Mouse (Mus musculus): Measurements from ENCODE around the gene Lamc3.

The Lamc3 gene

DNA sequence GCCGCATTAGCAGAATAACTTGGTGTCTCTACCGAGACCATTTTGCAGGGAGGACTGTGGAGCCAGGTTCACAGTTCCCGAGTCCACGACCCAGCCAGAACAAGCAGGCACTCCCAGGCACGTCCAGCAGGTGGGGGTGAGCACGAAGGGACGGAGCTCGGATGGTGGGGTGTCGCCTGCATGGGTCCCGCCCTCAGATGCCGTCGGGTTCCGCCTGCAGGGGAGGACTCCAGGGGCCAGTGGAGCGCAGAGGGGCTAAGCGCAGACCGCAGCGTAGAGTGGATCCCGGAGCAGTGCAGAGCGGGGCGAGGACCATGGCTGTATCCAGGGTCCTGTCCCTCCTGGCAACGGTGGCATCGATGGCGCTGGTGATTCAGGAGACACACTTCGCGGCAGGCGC is at the start of gene Lamc3:
Lamc3 (plus strand) TSS at position 262 of the 400 bp plus-strand sequence.
- peak; percentile 72 for DNase-seq (ENCODE audit: inconsistent ontology term)

DNA sequence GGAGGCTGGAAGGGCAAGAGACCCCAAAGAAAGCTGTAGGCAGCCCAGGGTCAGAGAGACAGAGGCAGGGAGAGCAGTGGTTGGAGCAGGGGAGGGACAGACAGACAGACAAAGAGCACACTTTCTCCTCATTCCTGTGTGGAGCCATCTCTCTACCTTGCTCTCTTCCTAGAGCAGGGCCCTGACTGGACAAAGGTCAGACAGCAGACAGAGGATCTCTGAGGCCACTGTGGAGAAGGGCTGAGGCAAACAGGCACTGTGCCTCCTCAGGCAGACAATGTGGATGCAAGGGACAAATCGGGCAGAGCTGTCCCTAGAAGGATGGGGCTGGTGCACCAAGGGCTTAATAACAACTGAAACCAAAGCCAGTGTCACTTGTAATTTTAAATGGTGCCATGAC is 48.2 kb upstream of the Lamc3 start:
- no peak for DNase-seq (ENCODE audit: inconsistent ontology term)

DNA sequence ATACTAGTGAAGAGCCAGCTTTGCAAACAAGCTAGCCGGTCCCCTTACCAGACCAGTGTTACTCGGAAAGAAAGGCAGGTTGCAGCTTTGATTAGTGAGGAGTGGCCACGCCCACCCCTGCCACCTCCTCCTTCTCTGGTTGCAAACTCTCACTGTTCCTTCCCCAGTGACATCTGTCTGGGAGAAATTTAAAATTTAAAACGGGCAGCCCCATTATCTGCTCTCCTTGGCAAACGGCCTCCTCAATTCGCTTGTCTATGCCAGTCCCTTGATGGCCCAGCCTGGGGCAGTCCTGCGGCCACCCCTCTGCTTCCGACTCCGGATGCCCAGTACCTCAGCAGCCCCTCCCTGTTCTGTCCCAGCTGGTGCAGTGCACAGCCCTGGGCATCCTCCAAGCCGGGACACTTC is 42.4 kb upstream of the Lamc3 start:
- no peak for DNase-seq (ENCODE audit: inconsistent ontology term)

DNA sequence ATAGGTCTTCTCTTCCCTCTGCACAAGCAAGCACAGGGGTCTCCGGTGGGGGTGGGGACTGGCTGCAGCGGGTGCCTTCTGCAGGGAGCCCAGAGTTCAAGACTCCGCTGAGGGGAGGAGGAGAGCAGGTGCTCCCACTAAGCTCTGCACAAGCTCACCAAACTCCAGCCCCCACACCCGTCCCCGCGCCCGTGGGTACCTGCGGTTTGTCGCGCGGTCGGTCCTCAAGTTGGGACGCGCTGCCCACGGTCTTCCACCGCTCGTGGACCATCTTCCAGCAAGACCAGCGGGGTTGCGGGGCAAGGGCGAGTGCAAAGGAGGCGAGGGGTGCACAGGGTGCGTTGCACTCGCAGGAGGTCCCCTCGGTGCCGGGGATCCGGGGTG is 41.6 kb upstream of the Lamc3 start:
- no peak for DNase-seq (ENCODE audit: inconsistent ontology term)

DNA sequence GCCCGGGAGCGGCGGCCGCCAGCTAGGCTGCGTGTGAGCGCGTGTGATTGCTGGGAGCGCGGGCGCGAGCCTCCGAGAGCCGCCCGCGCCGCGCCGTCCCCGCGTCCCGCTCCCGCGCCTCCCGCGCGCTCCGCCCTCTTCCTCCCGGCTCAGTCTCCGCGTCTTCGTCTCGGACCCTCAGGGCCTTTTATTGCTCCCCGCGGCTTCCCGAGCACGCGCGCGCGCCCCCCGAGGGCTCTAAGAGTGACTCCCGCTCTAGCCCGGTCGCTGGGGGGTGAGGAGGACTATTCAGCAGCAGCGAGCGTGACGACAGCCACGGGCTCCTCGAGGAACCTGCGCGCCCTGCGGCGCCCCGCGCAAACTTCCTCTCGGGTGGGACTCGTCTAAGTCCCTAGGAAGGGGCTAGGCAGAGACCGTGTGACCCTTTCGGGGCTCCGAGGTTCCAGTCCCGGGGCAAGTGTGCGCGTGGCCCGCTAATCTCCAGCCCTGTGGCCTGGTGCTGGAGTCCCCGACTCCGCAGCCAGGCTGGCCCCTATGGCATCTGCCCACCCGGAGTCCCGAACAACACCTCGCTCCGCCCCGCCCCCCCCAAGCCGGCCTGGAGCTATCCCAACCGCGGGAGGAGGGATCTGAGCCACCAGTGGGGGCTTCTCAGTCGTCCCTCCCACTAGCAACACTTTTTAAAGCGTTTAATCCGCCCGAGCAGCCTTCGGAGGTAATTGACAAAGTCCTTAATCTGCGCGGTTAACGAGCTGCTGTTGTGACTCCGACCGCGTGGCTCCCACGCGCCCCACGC is 41.0 kb upstream of the Lamc3 start, which contains the start of gene Fibcd1:
Fibcd1 (minus strand) TSS at position 110 of the 796 bp plus-strand sequence.
- peak; percentile 40 for DNase-seq (ENCODE audit: inconsistent ontology term)

DNA sequence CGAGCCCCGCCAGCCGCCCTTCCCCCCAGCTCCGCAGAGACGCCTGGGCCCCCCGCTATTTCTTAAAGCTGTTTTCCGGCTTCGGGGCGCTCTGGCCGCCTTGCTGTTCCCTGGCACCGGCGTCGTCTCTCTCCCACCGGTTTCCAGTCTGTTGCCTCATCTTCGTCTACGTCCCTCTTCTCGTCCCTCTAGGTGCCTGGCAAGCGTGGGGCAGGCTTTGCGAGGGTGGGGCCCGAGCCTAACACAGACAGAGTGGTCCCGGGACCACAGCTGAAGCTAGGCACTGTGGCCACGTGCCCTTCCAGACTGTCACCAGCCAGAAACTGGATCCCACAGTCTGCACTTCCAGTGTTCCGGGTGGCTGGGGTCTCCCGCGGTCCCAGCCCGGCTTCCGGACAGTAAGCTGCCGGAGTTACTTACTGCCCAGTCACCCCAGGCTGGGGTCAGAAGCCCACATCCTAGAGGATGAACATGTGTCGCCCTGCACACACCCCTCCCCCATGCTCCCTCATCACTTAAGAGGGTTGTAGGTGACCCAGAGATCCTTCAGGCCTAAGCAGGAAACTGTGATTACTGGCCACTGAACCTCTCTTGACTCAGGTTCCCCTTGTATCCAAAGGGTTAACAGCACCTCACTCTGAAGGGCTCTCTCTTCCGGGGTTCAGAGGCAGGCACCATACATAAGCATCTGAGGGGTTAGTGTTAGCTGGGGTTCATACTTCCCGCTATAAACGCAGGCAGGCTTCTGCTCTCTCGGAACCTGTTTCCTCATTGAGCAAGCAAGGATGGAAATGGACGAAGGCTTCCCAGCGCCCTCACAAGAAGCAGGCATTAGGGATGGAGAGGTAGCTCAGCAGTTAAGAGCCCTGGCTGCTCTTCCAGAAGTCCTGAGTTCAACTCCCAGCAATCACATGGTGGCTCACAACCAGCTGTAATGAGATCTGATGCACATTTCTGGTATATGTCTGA is 40.1 kb upstream of the Lamc3 start:
- no peak for DNase-seq (ENCODE audit: inconsistent ontology term)

DNA sequence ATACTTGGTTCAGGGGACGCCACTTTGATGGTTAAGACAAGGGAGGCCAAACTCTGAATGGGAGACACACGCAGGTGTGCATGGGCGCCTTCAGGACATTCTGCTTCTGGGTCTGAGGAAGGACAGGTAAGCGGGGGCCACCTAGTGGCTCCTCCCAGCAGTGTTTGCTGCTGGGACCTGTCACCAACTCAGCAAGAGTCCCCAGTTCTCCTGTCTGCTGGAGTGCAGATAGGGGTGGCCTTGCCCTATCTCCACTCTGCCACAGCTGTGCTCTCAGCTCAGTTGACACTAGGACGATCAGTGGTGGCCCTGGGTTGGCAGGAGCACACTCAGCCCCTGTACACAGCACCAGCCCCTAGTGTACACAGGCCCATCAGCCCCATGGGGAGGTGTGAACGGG is 39.2 kb upstream of the Lamc3 start:
- no peak for DNase-seq (ENCODE audit: inconsistent ontology term)

DNA sequence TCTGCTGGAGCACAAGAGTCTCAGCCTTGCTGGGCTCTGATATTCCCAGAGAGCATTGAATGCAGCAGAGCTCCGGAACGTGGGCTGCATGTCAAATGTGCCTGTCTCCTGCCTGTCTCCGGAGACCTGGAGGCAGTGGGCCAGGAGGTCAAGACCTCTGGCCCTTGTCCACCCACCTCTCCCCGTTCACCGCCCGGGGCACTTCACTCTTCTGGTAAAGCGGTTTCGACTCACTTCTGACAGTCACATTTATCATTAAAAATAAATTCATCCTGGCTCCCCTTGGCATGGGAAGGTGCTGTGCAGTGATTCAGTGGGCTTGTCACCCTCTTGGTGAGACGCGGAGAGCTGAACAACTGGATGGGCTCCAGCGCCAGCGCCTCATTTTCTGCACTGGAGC is 37.0 kb upstream of the Lamc3 start:
- peak; percentile 18 for DNase-seq (ENCODE audit: inconsistent ontology term)

DNA sequence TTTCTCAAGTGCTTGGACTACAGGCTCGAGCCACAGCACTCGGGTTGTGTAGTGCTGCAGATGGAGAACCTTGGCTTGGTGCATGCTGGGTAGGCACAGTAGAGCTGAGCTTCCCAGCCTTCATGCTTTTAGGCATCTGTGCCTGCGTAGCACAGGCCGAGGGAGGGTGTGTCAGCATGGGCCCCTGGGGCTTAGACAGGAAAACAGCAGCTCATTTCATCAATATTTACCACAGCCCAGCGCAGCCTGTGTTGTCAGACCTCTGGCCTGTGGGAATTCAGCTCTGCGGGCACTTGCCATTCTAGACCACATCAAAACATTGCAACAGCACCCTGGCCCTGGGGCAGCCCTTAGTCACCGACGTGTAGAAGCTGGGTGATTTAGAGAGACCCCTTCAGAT is 31.1 kb upstream of the Lamc3 start:
- DNase-seq (ENCODE audit: inconsistent ontology term): no peak

DNA sequence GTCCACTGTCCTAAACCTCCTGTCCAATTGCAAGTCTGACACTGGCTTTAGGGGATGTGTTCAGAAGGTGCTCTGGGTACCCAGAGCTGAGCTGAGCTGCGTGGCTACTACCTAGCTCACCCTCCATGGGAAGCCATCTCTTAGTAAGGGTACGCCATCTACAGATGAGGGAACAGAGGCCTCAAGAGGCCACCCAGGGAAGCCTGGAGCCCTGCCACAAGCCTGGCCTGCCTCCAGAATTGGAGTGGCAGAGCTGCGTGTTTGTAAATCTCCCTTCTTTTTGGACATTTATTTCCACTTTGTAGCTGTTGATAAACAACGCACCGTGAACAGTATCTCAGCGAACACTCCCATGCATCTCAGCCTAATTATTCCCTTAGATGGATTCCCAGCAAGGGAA is 29.9 kb upstream of the Lamc3 start:
- DNase-seq (ENCODE audit: inconsistent ontology term): no peak

DNA sequence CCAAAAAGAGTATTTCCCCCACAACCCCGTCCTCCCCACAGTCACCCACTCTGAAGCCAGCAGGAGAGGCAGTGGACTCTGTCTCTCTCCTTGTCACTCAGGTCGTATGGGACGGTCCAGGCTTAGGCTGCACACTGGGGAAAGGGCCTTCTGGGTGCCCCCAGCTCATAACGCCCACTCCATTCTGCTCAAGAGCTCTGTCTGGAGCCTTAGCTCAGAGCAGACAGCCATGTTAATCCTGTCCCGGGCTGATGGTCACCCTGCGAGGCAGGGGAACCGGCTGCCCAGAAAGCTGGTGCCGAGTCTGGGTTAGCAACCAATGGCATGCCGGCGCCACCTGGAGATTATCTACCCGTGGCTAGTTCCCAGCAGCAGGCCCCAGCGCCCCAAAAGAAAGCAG is 28.6 kb upstream of the Lamc3 start:
- DNase-seq (ENCODE audit: inconsistent ontology term): no peak

DNA sequence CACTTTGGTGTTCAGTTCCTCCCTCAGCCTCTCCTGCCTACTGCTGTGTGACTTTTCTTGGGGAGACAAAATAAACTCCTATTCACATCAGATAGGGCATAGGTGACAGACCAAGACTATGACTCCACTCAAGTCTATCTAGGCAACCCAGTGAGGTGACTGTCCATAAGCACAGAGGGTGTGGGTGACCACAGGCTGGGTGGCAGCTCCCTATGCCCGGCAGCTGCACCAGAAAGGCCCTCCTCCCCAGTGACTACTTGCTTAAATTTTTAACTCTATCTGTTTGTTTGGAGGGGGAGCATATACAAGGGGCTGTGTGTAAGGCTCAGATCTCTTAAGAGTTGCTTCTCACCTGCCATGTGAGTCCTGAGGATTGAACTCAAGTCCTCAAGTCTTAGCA is 24.2 kb upstream of the Lamc3 start:
- no peak for DNase-seq (ENCODE audit: inconsistent ontology term)

DNA sequence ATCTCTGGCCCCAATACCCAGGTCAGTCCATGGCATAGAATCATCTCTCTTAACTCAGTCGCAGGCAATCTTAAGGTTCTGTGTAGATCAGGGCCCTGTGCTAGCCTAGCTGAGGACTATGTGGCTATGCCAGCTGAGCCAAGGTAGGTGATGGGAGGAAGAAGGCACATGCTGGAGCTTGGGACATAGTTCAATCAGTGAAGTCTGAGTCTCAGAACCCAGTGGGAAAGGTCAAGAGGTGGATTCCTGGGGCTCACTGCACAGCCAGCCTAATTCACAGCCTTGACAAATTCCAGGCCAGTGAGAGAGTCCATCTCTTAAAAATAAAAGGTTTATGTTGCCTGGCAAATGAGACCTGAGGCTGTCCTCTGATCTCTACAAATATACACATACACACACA is 23.3 kb upstream of the Lamc3 start:
- no peak for DNase-seq (ENCODE audit: inconsistent ontology term)

DNA sequence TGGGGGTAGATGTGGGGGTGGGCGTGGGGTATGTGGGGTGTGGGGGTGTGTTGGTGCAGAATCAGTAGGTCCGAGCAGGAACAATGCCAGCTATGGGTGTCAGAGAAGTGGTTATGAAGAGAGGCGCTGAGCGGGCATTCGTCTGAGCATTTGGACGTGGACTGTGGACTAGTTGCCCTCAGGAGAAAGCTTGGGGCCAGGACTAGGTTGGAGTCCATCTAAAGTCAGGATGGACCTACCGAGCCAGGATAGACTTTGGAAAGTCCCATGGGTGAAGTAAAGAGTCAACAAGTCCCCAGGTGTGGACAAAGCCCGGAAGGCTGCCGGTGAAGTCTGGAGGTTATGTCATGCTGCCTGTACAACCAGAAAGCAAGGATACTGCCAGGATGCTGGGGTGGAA is 22.2 kb upstream of the Lamc3 start:
- no peak for DNase-seq (ENCODE audit: inconsistent ontology term)

DNA sequence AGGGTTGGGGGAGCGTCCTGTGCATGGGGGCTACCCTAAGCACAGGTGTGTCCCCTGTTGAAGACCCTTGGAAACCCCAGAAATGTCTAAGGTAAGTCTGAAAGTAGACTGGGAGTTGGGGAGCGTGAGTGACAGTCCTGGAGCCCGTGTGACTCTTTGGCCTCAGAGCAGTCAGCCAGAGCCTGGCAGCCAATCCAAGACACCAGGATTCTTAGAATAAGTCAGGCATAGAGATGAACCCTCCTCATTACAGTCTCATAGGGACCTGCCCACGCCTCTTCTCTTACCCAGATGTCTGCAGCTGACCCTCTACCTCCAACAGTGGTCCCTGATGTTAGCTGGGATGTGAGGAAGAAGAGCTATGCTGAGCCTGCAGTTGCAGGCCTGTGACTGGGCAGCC is 21.8 kb upstream of the Lamc3 start:
- DNase-seq (ENCODE audit: inconsistent ontology term): no peak

DNA sequence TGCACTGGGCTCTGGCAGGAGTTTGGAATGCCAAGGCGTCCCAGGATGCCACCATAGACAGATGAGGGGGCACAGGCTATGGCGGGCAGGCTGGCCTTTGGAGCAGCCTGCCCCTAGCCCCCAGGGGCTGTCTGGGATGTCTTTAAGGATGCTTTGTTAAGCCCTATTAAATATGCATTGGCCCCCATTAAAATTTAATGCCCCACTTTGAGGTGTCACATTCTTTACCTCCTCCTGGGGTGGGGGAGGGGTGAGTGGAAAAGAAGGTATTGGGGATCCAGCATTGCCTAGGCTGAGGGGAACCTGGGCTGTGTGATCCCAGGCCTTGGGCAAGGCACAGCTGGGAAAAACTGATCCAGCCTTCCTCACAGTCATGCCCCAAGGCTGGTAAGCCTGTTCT is 21.3 kb upstream of the Lamc3 start:
- no peak for DNase-seq (ENCODE audit: inconsistent ontology term)

DNA sequence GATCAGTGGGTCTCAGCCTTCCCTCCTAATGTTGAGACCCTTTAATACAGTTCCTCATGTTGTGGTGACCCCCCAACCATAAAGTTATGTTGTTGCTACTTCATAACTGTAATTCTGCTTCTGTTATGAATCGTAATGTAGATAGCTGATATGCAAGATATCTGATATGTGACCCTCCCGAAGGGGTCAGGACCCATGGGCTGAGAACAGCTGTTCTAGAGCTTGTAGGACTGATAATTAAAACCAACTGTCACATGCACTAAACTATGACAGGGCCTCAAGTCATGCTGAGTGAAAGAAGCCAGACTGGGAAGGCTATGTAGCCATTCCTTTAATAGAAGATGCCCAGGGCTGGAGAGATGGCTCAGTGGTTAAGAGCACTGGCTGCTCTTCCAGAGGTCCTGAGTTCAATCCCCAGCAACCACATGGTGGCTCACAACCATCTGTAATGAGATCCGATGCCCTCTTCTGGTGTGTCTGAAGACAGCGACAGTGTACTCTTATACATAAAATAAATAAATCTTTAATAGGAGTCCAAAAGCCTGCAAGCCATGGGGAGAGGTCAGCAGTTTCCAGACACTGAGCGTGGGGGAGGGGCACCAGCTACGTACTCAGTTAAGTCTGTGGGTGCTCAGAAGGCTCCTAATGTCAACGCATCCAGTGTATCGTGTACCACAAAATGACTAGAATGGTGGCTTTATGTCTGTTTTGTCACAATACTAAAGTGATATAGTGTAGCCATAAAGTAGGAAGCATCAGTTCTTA is 19.1 kb upstream of the Lamc3 start:
- no peak for DNase-seq (ENCODE audit: inconsistent ontology term)

DNA sequence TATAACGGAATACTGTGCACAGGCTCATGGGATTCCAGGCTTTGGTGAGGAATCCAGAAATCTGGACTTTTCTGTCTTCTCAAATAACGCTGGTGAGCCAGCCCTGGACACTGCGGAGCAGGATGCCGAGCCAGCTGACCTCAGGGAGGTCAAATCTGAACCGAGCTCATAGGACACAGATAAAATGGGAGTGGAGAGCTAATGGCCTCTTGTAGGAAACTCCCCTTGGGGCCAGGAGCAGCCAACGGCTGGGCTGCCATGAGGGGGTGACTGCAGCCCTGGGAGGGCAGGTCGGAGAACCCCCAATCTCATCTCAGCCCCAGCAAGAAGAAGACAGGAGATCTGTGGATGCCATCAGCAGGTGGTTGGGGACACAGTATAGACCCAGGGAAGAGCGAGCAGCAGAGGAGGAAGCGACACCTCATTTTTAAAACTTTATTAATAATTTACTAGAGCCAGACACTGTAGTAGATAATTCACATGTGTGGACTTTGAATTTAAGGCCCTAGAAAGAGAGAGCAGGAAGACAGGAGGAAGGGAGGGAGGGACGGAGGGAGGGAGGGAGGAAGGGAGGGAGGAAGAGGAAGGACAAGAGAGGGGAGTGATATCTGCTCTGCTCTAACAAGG is 18.4 kb upstream of the Lamc3 start:
- no peak for DNase-seq (ENCODE audit: inconsistent ontology term)

DNA sequence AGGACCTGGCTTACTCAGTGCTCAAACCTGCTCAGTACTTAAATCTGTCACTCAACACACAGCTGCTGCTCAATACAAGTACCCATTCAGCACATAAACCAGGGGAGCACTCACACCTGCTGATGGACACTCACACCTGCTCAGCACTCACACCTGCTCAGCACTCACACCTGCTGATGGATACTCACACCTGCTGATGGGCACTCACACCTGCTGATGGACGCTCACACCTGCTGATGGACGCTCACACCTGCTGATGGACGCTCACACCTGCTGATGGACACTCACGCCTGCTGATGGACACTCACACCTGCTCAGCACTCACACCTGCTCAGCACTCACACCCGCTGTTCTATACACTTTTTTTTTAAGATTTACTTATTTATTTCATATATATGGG is 17.4 kb upstream of the Lamc3 start:
- no peak for DNase-seq (ENCODE audit: inconsistent ontology term)

DNA sequence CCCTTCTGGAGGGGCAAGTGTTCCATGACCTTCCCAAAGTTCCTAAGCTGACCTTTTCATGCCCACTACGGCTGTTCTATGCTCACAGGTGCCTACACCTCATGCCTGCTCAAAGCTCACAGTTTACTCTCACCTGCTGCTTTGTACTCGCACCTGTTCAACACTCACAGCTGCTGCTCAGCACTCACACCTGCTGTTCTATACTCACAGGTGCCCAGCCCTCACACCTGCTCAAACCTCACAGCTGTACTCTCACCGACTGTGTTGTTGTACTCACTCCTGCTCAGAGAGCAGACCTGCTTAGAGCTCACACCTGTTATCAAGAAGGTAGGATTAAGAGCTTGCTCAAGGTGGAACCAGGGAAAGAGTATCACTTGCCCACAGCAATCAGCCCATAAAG is 16.4 kb upstream of the Lamc3 start:
- DNase-seq (ENCODE audit: inconsistent ontology term): no peak

DNA sequence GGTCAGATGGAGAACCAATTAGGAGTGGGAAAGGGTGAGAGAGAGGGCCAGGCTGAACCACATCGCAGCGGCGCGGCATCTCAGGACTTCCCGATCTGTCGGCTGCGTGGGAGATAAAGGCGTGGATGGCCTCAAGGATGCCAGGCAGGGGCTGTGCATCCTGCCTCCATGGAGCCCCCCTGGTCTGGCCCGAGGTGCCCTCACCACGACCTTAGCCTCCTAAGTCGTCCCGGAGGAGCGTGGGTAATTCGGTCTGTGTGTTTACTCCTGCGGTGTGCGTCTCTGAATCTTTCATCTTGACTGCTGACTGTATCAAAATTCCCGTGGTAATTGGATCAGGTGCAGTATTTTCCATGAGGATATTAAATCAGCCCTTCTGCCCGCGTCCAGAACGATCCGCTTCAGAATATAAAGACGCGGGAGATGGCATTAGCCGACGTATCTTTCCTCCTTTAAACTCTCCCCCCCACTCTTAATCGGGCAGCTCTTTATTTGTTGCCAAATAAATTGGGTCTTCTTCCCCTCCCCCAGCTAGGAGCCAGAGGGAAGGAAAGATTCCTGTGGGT is 12.7 kb upstream of the Lamc3 start:
- DNase-seq (ENCODE audit: inconsistent ontology term): no peak

All from Muller cell, postnatal 12 days (primary cell).